Mouse (Mus musculus): ENCODE data around the gene Gm39566.
A peak's percentile ranks its signal among the peaks of the same experiment; 100 is the strongest.

GRCm38 (mm10) chr11:69806378-69806777 is 8.7 kb downstream of the Gm39566 start:
- TF ChIP-seq POLR2A (IDR thresholded peaks at IDR 0.05; ENCODE audit: low read depth, low read length): no peak
- TF ChIP-seq CTCF (conservative IDR thresholded peaks at IDR 0.05; ENCODE audit: insufficient read depth, insufficient read length, low read depth, low read length): 0 out of 2 replicates have a peak, but pooled peaks have one; percentile 6
